Mouse (Mus musculus): ENCODE data around the gene Slc1a7.

Gene Slc1a7

DNA sequence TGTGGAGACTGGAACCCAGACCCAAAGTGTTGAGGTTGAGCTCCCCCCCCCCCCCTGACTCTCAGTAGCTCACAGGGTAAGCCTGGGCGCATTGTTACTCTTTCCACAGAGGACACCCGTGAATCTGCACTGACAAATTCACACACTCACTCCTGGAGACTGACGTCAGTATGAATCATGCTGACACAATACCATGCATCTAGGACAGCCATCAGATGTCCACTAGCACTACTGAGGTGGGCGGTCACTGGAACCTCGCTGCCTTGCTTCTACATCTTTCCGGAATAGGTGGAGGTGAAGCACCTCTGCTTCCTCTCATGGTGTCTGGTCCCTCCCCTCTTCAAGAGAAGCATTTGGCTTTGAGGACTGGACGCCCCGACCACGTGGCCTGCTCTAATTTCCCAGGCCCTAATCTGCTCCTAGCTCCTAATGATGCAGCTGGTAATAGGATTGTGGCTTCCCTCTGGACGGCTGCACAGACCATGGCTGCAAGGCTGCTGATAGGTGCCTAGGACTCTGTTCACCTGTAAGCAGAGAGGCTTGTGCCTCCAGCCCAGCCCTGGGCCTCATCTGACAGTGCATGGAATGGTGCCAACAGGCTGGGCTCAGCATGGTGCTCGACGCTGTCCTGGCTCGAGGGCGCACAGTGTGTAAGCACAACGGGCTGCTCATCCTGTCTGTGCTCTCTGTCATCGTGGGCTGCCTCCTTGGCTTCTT is at the start of gene Slc1a7:
Gene Slc1a7 (plus strand): TSS at position 367 of the 717 bp plus-strand sequence.
- DNase-seq (ENCODE audit: low spot score in 2 of 2) = no peak

DNA sequence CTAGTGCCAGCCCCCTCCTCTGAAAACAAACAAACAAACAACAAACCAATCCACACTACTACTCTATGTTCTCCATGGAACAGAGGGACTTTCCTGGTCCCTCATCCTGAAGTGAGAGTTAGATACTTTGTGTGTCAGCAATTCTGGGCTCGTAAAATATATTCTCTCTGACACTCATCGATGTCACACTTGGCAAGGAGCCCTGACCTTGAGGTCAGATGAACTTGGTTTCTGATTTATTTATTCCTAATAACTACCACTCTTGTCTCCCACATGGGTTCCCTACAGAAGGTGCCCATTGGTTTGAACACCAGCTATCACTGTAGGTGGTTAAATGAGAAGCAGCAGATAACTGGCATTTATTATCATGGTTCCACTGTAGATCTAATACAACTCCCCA is 47.8 kb upstream of the Slc1a7 start:
- DNase-seq (ENCODE audit: low spot score in 2 of 2) = no peak

DNA sequence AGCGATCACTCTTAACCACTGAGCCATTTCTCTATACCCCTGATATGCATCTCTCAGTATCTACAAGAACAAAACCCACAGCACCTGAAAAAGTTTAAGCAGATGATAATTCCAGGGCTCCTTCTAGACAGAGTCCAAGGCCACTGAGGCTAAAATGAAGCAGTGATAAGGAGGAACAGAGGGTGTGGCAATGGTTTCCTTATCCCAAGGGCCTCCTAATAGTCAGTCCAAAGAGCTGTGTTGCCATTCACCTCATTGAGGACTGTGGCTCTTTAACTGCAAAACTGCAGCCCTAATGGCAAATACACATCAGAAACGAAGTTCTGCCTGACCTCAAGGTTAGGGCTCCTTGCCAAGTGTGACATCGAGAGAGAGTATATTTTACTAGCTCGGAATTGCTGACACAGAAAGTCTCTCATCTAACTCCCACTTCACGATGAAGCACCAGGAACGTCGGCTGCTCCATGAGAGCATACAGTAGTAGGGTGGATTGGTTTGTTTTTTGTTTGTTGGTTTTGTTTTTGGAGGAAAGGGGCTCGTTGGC is 46.9 kb upstream of the Slc1a7 start:
- DNase-seq (ENCODE audit: low spot score in 2 of 2) = no peak

DNA sequence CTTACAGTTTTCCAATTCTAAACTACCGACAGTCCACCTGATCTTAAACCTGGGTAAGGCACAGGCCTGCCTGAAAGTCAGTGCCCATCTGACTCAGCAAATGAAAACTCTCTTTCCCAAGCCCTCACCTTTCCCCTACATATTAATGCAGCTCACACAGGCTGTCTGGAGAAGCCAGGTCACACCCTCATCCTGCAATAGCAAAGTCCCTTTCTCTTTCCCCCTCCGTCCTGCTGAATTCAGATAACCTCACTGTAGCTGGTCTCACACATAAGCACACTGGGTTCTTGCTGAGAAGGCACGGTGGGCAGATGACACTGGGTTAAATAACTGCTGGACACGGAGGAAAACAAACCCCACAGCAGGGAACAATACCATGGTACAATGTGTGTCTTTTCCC is 46.2 kb upstream of the Slc1a7 start:
- DNase-seq (ENCODE audit: low spot score in 2 of 2) = no peak

DNA sequence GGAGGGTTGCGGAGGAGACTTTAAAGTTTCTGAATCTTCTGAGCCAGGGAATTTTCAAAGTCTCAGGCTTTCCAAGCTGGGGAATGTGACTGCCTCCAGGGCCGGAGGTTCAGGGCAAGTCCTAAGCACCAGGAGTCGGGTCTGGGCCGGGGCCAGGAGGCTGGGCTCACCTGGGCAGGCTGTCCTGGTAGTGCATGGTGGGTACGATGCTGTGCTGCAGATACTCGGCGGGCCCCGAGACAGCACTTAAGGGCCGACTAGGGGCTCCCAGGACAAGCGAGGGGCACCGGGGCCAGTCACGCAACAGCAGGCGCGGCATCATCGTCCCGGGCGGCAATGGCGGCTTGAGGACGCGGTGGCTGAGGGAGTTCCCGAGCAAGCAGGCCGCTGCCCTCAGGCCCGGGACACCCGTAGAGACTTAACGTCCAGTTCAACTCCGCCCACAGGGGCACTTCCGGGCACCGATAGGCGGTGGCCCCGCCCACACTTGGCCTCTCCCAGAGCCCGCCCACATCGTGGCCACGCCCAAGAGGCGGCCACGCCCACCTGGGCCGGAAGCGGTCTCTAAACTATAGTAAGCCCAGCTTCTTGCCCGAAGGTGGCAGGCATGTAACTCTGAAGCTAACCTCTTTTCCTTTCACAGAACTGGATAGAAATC is 44.9 kb upstream of the Slc1a7 start, which contains the start of gene Cpt2:
Gene Cpt2 (minus strand): TSS at position 466 of the 658 bp plus-strand sequence.
- peak; percentile 52 to 73 for DNase-seq (ENCODE audit: low spot score in 2 of 2)

DNA sequence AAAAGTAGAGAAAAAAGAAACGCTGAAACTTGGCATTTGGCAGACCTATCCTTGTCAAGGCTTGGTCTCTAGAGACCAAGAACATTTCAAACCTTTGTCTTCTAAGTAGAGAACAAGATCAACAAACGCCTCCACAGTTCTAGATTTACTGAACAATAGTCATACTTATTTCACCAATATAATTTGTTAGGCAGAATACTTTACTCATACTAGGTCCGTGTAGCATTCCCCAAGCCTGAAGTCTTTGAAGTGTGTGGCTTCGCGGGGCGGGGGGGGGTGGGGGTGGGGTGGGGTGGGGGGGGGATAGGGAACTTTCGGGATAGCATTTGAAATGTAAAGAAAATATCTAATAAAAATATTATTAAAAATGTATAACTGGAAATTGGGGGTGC is 44.3 kb upstream of the Slc1a7 start:
- DNase-seq (ENCODE audit: low spot score in 2 of 2) = no peak

DNA sequence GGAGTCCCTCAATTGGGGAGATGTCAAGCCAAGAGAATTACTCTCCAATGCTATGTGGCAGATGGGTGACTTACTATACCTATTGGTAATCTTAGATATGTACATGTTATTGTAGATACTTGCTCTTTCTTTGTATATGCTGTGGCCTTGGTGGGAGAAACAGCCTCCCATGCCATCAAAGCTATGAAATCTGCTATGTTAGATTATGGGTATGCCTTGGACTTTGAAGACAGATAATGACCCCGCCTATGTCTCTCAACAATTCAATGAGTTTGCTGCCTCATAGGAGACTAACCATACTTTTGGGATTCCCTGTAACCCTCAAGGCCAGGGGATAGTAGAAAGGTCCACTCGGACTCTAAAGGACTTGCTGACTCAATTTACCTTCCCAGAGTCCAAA is 39.9 kb upstream of the Slc1a7 start:
- DNase-seq (ENCODE audit: low spot score in 2 of 2) = no peak

DNA sequence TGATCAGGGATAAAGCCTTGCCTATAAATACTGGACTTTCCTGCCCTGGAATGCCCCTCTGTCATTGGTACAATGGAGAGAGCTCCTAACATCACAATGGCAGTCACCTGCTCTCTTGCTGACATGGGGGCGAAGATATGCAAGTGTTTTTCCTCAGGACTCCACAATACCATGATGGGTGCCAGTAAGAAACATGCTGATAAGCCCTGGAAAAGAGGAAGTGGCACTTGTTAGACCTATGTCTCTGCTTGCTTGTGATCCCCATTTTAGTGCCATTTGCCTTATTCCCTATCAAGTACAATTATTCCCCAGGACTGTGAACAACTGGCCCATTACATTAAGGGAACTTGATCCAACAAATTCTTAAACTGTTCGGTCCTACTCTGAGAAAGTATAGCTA is 39.4 kb upstream of the Slc1a7 start:
- DNase-seq (ENCODE audit: low spot score in 2 of 2) = no peak

DNA sequence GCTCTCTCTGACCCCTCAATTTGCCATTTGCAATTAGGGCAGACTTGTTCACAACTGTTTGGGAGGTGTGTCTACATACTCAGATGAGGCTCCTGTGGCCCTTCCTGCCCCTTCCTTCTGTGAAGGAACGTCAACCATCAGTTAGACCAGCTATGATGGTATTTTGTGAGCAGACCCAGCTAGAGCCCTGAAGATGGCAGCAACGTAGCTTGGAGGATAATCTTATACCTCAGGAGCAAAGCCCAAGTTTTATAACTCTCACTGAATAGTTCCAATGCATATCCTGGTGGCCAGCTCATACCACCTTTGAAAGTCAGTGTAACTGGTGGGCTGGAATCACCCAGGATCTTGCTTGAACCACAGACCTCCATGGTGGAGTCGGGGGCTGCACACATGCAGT is 36.7 kb upstream of the Slc1a7 start:
- DNase-seq (ENCODE audit: low spot score in 2 of 2) = peak in 1 of 2 experiments; percentile 7

DNA sequence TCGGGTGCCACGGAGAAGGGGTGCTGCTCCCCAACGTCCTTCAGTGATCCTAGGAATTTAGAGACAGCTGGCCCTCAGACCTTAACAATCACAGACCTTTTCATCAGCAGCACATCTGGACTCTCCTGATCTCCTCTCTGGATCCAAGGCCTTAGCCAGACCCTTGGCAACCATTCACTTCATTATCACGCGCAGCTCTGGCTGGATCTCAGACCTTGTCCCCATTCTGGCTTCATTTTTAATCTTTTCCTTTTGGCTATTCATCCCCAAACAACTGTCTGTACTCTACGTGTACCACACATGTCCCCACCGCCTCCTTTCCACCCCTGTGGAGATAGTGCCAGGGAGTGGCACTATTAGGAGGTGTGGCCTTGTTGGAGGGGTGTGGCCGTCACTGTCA is 34.9 kb upstream of the Slc1a7 start:
- no peak for DNase-seq (ENCODE audit: low spot score in 2 of 2)

DNA sequence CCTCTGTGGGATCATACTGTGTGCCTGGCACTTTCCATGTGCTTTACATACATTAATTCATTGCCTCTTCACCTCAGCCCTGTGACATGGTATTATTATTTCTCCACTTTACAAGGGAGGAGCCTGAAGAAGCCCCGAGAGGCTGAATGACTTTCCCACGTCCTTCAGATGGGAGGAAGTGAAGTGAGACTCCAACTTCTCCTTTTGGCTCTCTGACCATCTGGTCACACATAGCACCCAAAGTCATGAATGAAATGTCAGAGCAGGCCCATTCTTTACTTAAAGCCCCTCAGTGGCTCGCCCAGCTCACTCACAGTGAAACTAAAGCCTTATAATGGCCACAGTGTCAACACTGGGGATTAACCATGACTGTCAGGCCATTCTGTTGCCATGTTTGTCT is 32.9 kb upstream of the Slc1a7 start:
- DNase-seq (ENCODE audit: low spot score in 2 of 2) = no peak

DNA sequence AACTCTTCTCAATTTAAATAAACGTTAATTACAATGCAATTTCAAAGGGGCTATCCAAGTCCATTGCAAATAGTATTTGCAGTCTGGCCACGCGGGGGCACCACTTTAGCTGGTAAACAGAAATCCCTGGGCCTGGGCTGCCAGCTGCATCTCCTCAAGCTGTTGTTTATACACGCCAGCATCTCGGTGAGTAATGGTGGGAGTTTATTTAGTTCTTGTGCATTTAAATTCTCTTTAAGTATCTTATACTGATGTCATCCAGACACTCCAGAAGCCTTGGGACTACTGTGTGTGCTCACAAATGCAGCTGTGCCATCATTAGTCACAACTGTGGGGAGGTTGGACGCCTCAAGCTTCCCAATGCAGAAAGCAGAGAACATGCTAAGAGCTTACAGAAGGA is 30.8 kb upstream of the Slc1a7 start:
- peak; percentile 77 to 79 for DNase-seq (ENCODE audit: low spot score in 2 of 2)

DNA sequence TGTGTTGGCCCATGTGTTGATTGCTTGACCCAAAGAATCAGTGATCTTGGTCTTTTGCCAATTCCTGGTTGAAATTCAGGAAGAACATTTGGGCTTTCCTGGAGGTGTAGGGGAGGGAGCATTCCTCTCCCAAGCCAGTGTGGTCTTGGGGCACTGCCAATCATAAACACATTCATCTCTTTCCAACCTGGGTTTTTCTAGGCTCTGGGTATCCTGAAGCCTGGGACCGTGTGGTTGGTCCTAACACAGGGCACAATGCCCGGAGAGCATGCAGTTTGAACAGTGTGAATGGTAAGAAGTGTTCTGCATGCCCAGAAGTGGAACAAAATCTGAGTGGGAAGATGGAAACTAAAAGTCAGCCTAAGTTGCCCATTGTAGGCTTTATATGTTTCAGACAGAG is 30.0 kb upstream of the Slc1a7 start:
- DNase-seq (ENCODE audit: low spot score in 2 of 2) = no peak

DNA sequence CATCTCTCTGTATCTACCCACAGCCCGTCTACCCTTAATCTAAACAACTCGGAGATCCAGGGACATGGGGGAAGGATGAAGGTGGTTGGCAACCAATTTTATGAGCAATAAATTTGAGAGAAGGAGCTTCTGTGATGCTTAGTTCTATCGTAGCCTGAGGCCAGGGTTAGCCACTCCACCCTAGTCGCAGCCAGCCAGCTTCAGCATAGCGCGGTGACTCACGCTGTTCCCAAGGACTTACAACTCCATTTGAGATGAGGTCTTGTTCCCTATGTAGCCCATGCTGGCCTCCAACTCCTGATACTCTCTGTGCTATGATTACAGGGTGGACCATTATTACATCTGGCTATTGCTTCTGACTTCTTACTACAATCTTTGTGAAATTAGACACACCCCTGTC is 25.4 kb upstream of the Slc1a7 start:
- DNase-seq (ENCODE audit: low spot score in 2 of 2) = no peak

DNA sequence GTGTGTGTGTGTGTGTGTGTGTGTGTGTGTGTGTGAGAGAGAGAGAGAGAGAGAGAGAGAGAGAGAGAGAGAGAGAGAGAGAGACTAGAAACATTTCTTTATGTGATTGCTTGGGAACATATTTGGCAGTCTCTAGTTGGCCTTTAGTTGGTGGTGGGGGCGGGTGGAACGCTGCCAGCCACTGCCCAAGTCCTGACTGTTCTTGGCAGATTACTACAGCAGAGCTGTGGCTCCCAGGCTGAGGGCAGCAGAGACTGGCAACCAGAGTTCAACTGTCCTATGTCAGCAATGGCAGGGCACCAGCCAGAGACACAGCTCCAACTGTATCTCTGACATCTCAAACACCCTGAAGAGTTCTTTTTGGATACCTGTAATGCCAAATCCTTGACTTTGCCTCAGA is 24.0 kb upstream of the Slc1a7 start:
- no peak for DNase-seq (ENCODE audit: low spot score in 2 of 2)

DNA sequence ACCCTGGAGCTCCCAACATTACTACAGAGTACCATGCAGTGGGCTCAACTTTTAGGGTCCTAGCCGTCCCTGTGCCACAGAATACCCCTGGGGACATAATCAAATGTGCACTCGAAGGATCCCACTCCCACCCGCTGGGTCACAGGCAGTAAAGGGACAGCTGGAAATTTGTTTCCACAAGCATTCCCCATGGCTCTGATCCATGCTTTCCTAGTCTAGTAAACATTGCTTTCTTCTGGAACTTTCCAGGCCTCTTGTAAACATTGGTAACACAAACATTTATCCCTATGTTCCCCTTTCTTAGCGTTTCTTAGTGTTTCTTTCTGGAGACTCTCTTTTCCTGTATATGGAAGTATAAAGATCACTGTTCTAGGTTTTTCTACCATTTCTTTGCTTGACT is 18.2 kb upstream of the Slc1a7 start:
- DNase-seq (ENCODE audit: low spot score in 2 of 2) = no peak

DNA sequence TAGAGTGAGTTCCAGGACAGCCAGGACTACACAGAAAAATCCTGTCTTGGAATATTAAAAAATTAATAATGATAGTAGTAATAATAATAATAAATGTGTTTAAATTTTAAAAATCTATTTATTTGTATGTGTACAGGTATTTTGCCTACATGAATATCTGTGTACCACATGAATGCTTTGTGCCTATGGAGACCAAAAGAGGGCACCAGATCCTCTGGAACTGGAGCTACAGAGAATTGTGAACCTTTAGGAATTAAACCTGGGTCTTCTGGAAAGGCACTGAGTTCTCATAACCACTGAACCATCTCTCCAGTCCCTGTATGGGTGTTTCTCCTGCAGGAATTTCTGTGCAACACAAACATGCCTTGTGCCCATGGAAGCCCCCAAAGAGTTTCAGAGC is 15.3 kb upstream of the Slc1a7 start:
- DNase-seq (ENCODE audit: low spot score in 2 of 2) = no peak

DNA sequence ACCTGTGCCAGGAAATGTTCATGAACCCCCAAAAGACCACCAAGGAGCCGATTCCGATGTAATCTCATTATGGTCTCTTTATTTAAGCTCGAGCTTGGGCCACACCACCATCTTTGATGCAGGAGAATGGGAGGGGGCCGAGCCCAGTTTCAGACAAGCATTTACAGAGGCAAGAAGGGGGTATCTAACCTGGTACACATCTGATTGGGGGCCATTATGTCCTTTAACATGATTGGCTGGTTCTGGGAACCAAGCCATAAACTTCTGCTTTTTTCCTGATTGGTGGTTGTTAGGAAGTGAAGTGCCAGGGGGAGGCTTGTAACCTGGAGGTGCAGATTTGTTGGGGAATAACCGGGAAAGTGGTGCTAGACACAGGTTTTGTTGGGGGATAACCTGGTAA is 12.4 kb upstream of the Slc1a7 start:
- no peak for DNase-seq (ENCODE audit: low spot score in 2 of 2)

DNA sequence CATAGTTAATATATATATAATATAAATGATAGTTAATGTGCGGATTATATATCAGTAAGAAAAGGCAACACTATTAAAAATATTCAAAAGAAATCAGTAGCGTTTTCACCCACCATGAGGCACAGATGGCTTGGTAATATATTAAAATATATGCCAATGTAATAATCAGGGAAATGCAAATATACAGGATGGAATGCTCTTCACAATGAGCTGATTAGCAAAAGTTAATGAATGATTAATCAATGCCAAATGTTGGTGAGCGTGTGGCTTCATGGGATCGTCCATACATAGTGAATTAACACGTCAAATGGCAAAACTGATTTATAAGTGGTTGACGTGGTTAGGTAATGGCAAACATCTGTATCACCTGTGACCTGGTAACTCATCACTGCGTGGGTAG is 9.6 kb upstream of the Slc1a7 start:
- DNase-seq (ENCODE audit: low spot score in 2 of 2) = no peak

DNA sequence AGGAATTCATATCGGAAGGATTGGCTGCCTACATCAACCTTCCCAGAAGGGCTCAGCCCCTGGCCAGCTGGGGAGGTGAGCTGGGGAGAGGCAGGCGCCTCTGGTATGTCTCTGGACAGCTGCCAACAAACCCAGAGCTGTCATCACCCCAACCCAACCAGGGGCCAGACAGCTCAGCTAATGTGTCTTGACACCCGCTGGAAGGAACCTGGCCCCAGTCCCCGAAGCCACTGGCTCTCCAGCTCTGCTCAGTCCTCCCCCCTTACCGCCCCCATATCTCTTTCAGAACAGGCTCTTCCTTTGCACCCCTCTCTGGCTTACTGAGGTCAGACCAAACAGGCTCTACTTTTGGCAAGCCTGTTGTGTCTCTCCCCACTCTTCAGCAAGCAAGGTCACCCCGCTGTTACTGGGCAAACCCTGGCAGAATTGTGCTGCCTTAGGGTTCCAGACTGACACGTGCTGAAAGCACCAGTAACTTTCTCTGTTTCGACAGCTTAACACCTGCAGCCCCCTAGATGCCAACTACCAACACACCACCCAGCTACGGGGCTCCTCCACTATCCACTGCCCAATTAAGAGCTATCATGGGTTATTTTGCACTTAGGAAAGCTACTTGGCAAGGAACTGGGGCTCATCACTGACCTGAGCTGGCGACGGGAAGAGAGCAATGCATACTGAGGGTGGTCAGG is 5.9 kb upstream of the Slc1a7 start:
- DNase-seq (ENCODE audit: low spot score in 2 of 2) = no peak

DNA sequence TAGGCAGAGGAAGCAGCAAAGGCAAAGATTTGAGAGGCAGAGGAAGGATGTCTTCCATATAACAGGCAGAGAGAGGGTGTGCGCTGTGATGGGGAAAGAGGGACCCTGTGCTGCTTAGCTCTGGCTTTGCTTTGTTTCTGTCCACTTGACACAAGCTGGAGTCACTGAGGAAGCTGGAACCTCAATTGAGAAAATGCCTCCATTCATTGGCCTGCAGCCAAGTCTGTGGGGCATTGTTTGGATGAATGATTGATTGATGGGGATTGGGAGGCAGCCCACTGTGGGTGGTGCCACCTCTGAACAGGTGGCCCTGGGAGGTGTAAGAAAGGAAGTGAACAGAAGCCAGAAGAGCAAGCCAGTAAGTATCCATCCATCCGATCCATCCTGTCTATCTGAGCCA is 5.3 kb upstream of the Slc1a7 start:
- no peak for DNase-seq (ENCODE audit: low spot score in 2 of 2)

DNA sequence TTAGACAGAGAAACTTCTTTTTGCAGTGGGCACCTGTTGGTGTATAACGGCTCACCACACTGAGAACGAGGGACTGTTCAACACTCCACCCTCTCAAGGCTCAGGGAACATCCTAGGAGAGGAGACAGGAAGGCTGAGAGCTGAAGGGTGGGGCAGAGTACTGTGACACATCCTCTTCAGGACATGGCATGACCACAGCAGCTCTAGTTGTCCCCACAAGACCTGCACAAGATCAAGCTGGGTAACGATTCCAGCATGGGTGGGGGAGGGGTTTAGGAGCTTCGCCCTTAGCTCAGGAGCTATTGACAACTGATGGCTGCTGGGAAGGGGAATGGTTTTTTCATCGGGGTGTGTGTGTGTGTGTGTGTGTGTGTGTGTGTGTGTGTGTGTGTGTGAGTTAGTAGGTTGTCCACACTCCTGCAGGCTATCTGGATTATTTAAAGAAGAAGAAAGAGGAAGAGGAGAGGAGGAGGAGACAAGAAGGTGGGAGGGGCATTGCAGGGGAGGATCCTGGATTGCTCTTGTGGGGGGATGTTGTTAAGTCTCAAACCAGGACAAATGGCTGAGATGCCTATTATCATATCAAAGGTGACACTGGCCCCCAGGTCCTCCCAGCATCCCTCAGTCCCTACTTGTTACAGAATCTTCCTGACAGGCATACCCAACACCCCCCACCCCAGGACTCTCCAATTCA is 1.6 kb upstream of the Slc1a7 start:
- DNase-seq (ENCODE audit: low spot score in 2 of 2) = no peak
